Mouse (Mus musculus) T-cell, adult 2 months (primary cell): ENCODE results near the gene A930033H14Rik.

ENCODE experiments used
- DNase-seq: peaks from one replicate; pipeline ENCODE4 v3.0.0; 2022; ENCODE audit warnings: low spot score

Gene A930033H14Rik

DNA sequence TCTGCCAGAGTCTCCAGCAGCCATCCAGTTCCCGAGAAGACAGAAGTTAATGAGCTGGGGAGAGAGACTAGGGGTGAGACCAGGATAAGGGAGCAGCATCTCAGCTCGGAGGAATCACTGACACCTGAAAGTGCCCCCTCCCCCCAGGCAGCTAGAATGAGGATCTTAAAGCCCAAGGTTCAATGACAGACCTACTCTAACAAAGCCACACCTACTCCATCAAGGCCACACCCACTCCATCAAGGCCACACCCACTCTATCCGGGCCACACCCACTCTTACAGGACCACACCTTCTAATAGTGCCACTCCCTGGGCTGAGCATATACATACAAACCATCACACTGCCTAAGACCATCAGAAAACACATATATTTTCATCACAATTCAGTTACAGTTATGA lies 24.3 kb upstream of the A930033H14Rik start:
- DNase-seq, result no peak

DNA sequence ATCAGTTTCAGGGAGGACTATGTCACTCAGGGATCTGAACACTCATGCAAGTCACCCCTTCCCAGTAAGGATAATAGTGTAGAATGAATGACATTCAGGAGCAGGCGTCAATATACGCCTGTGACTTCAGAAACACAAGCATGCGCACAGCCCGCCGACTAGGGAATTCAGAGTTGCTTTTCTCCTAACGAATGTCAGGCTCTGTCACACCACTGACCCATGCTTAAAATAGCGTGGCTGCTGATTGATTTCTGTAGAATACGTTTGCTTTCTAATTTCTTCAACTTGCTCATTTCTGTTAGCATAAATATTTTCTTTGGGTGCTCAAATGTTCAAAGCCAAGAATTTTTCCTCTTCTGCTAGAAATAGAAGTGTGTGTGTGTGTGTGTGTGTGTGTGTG lies 13.1 kb upstream of the A930033H14Rik start:
- no peak for DNase-seq

DNA sequence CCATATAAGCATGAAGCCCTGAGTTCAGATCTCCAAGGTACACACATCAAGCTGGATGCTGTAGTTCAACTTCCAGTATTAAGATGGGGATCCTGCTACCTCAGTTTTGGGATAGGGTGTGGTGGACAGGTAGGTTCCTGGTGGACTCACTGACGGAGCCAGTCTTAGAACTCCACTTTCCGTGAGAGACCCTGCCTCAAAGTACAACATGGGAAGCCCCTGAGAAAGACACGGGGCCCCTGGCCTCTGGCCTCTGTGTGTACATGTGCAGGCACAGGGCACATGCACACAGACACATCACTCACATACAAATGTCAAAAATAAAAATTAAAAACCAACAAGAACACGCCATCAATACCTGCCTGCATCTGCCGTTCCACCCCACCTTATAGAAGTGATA lies 12.6 kb upstream of the A930033H14Rik start:
- no peak for DNase-seq

DNA sequence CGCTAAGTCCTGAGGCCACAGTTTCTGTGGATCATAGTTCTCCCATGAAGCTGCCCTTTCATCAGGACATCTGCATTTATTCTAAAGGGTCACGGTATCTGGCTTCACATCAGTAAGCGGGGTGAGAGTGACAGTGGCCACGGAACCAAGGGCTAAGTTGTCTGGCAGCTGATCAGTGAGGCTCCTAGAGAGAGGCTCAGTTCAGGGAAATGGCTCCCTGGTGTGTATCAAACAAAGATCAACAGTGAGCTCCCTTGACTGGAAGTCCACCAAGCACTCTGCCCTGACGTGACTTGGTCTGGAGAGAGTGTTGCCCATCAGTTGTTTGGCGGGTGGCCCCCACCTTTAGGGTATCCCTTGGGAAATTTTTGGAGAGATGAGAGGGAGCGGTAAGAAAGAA lies 11.4 kb upstream of the A930033H14Rik start:
- no peak for DNase-seq

DNA sequence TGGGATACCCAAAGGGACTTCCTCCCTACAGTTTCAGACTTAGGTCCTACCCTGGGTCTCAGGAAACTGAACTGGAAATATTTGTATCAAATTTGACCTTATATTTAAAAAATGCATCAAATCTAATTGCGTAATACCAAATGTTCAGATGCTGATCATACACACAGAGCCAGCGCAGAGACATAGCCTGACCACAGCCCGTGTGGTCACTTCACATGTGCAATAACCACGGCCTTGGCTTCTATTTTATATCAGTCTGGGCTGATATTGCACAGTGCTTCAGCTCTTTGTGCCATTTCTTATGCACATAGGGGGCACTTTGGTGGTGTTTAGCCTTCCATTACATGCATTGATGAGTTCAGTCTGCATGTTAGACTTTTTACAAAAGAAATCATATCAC lies 10.3 kb upstream of the A930033H14Rik start:
- DNase-seq, result no peak

DNA sequence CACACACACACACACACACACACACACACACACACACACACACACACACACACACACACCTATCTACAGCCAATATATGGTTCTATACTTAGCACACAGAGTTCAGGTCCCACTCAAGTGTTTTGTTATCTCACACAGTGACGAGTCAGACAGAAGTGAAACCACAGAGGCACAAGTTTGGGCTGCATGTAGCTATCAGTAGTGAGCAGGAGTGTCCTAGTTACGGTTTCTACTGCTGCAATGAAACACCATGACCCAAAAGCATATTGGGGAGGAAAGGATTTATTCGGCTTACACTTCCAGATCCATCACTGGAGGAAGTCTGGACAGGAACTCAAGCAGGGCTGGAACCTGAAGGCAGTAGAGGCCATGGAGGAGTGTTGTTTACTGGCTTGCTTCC lies 9.1 kb upstream of the A930033H14Rik start:
- DNase-seq, result no peak

DNA sequence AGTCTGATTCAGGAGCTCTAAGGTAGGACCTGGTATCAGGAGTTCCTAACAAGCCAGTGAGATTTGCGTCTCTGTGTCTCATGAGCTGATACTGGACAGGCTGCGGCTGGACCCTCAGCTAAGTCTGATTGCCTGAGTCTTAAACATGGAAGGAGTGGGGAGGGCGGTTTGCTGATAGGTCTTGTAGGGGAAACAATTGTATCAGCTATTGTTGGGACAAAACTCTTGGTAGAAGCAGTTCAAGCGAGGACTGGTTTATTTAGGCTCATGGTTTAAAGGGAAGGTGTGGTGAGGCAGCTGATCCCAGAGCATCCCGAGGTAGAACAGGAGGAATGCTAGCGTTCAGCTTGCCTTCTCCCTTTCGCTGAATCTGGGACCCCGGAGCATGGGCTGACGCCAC lies 8.2 kb upstream of the A930033H14Rik start:
- DNase-seq, result no peak

DNA sequence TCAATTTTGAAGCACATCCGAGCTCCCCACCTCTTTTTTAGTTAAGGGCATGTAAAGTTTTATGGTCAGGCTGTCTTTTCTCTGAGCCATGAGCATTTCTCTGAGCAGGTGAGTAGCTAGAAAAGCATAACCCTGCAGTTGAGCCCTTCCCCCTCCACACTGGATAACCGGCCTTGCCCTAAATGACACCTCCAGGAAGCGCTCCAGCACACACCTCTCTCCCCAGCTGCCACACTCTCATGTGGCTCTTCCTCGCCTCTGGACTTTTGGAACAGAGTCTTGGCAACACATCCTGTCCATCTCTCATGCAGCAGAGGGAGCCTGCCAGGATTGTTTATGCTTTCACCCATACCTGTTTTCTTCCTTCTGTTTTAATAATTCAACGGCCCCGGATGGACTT lies 7.4 kb upstream of the A930033H14Rik start:
- no peak for DNase-seq

DNA sequence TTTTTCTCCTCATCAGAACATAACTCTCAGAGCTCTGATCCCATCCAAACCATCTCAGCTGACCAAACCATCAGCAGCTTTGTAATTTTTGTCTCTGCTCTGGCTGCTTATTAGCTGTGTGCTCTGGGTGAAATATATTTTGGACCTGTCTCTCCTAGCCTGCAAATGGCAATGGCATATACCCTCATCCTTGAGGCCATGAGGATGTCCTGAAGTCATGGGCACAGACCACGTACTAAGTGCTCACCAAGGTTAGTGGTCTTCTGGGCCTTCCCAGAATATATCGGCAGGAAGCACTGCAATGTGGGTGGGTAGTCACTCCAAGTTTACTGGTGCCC lies 6.4 kb upstream of the A930033H14Rik start:
- no peak for DNase-seq

DNA sequence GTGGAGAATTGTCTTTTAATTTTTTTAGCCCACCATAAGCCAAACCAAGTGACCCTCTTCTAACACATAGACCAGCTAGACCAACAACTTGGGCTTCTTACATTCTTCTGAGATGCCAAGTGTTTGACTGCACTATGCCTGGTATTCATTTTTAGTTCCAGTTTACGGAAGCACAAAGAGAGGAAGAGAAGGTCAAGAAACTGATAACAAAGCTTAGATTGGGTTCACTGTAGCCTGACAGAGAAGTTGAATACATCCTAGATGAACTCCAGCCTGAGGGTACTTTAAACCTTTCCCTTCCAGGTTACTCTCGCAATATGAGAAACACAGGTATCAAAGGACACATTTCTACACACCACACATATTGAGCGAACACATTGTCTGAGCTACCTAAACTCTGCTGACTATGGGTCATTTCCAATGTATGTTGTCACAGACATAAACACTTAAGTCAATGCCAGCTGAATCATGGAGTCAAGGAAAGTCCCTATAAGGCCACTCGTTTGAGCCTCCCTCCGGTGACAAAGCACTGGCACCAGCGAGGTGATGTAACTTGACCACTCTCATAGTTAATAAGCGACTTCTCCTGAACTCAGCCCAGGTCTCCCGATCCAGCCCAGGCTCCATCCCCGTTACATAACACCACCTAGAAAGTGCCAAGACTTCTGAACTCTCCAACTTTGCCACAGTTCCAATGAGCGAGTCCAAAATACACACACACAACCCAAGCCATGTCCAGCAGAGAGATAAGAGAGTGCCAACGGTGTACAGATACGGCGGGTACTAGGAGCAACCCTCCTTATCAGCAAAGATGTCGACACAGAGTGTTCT lies 5.8 kb upstream of the A930033H14Rik start:
- DNase-seq, result no peak

DNA sequence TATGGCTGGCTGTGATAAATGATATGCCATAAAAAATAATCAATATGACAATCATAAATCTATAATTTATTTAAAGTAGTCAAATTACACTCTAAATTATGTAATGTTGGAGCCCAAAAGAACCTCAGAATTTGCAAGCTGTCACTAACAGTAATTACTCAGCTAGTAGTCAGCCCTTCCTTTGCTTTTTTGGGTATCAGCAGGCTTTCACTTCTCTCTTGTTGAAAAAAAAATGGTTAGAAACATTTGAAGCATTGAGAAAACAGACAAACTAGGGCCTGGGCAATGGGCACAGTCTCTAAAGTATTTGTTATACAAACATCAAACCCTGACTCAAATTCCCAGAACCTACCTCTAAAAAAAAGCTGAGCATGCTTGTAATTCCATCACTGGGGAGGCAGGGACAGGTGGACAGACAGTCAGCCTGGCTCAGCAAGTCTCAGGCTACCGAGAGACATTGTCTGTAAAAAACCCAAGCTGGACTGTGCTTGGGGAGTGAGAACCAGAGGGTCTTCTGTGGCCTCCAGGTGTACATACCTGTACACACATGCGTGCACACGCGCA lies 4.3 kb upstream of the A930033H14Rik start:
- no peak for DNase-seq

DNA sequence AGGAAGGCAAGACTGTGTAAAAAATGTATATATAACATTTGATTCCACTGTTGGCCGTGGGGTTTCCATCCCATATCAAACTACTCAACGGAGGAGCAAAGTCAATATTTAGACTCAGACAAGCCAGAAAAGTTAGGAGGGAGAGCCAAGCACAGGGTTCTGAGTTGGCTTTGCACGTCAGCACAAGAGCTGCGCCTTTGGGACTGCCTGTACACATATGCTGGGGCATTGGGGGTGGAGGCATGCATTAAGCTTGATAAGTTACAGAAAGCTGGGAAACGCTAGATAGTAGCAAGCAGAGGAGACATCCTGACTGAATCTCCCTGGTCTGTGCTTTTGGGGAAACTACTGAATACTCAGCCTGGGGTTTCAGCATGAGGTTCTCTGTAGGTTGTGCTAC lies 1.1 kb upstream of the A930033H14Rik start:
- DNase-seq, result no peak

DNA sequence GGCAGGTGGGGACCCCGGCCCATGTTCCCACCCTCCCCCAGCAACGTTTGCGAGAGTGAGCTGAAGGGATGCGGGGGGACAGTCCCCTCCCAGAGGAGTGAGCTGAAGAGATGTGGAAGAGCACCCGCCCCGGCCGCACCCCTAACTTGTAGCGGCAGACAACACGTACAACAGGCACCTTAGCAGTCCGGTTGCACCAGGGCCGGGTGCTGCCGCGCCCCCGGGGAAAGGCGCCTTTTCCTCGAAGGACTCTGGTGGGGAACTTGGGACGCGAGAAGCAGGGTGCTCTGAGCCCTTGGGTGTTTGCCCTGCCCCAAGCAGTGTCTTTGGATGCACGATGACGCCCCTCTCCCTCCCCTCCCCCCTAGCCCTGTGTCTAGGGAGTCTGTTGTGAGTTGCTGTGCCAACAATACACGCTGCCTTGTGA lies 566 bp upstream of the A930033H14Rik start:
- no peak for DNase-seq

DNA sequence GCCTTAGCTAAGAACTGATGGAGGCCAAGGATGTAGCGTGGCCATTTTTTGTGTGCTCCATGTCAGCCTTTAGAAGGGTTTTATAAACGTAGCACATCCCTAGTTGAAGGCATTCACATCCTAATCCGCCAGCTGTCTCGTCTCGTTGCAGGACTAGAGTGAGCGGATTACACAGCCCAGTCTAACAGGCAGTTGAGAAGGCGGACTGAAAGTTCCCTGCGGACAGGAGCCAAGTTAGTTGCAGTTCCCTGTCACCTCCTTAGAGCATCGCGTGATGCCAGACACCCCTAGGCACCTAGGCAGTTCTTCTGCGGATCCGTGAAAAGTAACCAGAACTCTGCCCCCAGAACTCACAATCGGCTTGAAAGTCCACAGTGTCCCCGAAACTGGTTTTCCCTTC lies 922 bp downstream of the A930033H14Rik start:
- DNase-seq, result no peak

DNA sequence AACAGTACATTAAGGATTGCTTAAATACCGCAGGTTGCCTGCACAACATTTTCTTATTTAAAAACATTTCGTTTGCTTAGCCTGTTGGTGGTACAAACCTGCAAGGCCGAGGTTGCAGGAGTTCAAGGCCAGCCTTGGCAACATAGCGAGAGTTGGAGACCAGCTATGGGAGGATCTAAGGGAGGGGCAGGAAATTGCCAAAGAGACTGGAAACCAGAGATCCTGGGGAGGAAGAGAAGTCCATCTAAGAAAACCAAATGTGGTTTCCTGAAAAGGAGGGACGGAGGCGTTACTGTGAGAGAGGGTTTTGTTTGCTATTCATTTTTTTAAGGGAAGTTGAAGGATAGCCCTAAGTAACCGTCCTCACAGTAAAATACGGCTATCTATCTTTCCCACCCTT lies 1.3 kb downstream of the A930033H14Rik start:
- no peak for DNase-seq

DNA sequence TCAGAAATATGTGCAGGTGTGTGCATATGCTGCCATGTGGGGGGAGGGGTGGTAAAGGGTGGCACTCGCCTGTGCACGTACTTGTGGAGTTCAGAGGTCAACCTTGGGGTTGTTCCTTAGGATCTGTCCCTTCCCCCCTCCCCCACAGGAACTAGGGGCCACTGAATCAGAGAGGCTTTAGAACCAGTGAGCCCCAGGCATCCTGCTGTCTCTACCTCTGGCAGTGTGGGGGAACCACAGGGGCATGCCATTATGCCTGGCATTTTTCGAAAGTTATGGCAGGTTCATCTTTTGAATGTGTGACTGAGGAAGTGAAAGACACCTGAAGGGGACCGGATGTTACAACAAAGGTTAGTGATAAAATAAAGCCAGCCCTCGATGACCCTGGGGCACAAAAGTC lies 2.2 kb downstream of the A930033H14Rik start:
- DNase-seq, result no peak

DNA sequence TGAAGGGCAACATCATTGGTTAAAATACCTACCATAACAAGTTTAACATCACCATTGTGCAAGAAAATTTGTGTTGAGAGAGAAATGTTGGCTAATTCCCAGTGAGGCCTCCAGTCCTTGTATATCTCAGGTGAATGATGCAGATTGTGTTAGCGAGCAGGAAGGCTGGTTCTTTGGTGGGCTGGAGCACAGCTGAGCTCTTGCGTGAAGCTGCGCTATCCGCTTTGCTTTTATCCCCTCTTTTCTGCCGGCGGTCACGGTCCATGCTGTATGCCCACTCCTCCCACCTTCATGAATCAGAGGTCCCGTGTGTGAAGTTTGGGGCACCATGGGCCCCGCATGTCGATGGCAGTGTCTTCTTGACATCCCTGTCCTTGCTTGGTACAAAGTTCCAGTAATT lies 2.9 kb downstream of the A930033H14Rik start:
- no peak for DNase-seq

DNA sequence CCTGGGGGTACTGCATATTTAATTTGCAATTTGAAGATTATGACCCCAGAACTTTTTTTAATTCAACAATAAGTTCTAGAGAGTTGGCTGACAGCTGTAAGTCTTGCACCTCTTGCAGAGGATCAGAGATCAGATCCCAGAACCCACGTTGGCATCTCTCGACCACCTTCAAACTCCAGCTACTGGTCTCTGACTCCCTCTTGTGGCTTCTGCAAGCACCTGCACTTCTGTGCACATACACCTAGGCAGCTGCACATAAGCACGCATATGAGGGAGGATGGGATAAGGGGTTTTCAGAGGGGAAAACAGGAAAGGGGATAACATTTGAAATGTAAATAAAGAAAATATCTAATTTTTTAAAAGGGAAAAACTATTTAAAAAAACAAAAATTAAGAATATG lies 4.2 kb downstream of the A930033H14Rik start:
- DNase-seq, result no peak

DNA sequence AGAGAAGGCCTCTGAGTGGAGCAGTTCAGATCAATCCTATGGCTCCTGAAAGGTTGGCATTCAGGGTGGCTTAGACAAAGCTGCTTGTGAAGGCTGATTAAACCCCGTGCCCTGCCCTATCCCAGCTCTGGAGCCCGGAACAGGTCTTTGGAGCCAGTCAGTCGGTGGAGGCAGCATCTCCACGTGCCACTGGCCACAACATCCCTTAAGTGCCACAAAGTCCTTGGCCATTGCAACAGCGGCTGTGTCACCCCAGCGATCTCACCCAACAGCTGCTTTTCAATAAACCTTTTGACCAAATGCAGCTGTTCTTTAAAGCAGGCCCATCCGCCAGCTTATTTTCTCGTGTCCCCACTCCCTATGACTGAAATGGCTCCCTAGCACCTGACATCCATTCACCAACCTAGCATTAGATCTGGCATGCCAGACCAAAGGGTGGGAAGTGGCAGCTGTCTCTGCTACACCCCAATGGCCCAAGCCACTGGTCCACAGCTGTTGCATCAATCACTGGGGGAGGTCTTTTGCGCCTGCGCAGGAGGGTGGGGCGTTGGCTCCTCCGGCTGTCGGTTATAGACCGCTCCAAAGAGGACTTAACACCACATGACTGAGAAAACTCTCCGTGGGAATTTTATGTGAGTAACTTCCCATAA lies 4.8 kb downstream of the A930033H14Rik start:
- DNase-seq, result no peak

DNA sequence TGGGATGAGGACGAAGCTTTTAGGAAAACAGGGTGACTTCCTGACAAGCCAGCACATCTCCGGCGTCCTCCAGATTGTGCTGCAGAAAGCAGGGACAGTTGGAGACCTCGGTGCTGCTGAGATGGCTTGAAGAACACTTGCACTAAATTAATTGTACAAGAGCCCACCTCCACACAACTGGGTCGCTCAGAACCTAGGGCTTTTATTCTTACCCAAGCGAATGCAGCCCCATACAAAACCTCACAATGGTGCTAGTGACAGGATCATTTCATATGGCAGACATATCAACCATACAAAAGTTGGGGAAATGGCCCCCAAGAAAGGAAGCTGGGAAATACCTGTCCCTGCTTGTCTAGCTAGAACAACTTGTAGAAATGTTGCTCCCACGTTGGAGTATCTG lies 5.4 kb downstream of the A930033H14Rik start:
- no peak for DNase-seq

DNA sequence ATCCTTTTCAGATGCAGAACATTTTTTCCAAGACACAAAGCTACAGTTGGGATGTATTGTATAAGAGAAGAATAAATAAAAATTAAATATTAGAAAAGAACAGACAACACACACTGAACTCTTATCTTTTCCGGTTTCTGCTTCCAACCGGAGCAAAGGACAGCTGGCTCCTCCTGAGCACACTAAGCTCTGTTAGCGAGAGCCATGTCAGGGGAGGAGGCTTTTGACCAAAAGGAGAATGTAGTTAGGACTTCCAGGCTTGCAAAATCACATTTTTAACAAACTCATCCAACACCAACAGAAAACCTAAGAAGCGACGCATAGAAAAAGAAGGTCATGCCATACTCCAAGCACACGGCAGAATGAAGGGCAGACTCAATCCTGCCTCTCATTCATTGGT lies 6.8 kb downstream of the A930033H14Rik start:
- DNase-seq, result no peak

DNA sequence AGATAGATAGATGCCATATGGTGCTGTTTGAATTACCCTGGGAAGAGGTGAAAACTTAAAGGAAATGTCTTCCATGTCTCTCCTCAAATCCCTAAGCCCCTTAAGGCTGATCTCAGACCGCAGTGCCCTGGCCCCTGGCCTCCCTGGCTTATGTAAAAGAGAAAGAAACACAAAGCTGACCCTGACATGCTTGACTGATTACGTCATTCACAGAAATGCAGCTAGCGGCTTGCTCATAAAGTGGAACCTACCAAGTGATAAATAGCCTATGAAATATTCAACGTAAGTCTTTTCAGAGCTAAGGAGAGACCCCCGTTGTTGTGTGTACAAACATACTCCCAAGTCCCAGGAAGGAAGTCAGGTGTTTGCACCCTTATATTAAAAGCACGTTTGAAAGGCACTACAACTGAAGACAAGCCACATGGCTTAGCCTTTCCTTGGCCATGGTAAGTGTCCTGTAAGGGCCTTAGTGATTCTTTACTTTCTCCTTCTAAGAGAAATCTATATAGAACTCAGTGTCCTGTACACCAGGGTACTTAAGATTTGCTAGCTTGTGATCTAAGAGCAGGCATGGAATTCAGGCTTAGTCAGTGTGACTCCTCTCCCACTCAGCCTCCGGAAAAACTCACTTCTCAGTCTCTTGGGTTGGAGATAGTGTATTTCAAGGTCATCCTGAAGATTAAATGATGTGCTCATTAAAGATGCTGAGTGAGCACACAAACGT lies 8.1 kb downstream of the A930033H14Rik start:
- DNase-seq, result no peak

DNA sequence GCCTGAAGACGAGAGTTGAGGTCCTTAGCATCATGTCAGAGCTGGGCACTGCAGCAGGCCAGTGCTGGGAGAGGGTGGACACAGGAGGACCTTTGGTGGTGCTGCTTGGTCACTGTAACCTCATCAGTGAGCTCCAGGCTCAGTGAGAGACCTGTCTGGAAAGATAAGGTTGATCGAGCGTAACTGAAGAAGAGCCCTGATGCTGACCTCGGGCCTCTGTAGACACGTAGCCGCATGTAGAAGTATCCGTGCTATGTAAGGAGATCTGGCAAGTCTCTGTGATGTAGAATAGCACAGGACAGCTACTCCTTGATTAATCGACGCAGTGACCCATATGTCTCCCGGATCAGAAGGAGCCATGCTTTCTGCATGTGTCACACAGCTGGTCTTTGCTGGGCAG lies 19.2 kb downstream of the A930033H14Rik start:
- no peak for DNase-seq
